Mouse (Mus musculus): Measurements from ENCODE around the gene Zscan29. TPM values are rescaled to one million over a fixed set of nuclear protein-coding genes. Genes with fewer than 3 reads are reported as not detected.

Gene Zscan29
- polyA plus RNA-seq (2016; fragmentation: Nextera tagmentation; extraction: Ambion mirVana), result 13.2 and 13.8 TPM in 2 replicates

DNA sequence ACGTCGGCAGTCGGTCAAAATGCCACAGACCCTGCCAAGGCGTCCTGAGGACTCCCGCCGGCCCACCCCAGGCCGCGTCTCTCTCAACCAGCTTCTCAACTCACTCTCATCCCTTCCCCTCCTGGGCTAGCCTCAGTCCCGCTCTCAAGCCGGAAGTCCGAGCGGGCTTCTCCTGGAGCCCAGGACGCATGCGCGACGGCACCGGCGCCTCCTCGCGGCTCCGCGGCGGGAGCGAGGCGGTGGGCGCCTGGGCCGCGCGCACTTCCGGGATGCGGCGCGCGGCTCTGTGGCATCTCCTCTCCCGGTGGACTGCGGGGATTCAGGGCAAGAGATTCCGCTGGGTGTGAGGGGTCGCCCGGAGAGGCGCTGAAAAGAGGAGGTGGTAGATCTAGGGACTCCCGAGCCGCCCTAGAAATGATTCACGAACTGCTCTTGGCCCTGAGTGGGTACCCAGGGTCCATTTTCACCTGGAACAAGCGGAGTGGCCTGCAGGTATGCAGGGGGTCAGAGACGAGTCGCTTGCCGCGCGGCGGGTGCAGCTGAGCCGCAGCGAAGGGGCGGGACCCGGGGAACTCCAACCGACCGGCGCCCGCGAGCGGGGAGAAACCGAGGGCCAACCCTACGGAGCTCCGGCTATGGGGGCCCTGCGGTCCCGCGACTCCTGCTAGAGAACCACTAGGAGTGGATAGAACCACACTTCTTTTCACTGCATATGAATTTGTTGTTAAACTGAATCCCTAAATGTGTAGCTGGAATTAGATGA is at the start of gene Zscan29:
TSS of gene Zscan29 (minus strand) at position 146 of the 763 bp plus-strand sequence.
- H3K4me1 ChIP-seq, result peaks cover 32% of the 10 kb centered on the region
- under 1% methylated on average over 66 of the region's 66 CpGs for WGBS
- peak within 1 kb of the TSS; percentile 93 for H3K4me3 ChIP-seq
- peak; percentile 93 for DNase-seq (ENCODE audit: low spot score)
- H3K27ac ChIP-seq (replicated peaks), result peak within 1 kb of the TSS; percentile 93
- H3K27me3 ChIP-seq (ENCODE audit: low read depth, poor library complexity, severe bottlenecking), result no peaks in the 10 kb centered on the region
- H3K9me3 ChIP-seq (replicated peaks), result no peaks in the 10 kb centered on the region
- H3K36me3 ChIP-seq, result peaks cover 50% of the 10 kb centered on the region

DNA sequence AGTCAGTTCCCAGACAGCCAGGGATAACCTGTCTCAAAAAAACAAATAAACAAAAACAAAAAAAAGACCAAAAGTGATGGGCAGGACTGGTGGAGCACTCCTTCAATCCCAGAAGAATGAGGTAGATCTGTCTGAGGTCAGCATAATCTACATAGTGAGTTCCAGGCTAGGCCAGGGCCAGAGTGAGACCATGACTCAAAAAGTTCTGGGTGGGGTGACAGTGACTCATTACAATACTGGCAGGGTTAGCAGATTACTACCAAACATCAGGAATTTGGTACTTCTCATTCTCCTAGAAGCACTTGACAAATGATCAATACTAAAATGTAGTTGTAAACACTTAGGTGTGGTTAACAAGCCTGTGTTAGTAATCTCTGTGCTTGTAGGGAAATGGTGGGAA is 49.1 kb upstream of the Zscan29 start:
- Histone ChIP-seq H3K36me3 (peaks cover 99% of the 10 kb centered on the region), H3K4me1 (no peaks in the 10 kb centered on the region), H3K27me3 (ENCODE audit: low read depth, poor library complexity, severe bottlenecking) (no peaks in the 10 kb centered on the region), H3K9me3 (replicated peaks) (no peaks in the 10 kb centered on the region), H3K27ac (replicated peaks) (no peak overlapping the region), H3K4me3 (no peak overlapping the region)
- no peak for DNase-seq (ENCODE audit: low spot score)

DNA sequence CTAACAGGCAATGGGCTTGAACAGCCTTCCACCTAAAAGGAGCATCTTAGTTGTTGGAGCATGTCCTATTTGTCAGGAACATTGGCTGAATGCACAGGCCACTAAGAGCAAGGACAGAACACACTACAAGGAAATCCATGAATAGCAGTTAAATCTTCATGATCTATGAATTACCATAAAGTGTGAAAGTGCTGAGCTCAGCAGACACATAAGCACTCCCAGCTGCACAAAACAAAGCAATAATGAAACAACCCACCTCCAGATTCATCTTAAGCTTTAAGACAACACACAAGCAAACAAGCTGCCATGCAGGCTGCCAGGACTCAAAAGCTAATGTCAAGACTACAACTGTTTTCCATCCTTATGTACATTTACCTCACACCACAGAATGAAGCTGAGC is 48.3 kb upstream of the Zscan29 start:
- no peak overlapping the region for H3K27ac ChIP-seq (replicated peaks)
- no peaks in the 10 kb centered on the region for H3K9me3 ChIP-seq (replicated peaks)
- no peak overlapping the region for H3K4me3 ChIP-seq
- H3K36me3 ChIP-seq, result peaks cover 99% of the 10 kb centered on the region
- DNase-seq (ENCODE audit: low spot score), result no peak
- H3K27me3 ChIP-seq (ENCODE audit: low read depth, poor library complexity, severe bottlenecking), result no peaks in the 10 kb centered on the region
- no peaks in the 10 kb centered on the region for H3K4me1 ChIP-seq

DNA sequence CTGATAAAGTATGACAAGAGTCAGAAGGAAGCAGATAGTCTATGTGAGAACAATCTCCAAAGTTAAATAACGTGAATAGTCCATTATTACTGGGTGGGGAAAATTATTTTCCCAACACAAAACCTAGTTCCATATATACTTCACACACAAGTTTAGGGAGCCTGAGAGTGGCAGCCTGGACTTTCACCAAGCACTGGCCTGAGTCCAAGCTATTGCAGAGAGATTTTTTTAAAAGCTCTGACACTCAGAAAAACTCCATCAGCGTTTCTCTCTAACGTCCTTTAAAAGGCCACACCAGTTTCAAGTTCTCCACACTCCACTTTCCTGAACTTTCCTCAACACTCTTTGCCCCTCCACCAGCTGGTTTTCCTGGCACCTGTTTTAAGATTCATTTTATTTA is 43.6 kb upstream of the Zscan29 start:
- Histone ChIP-seq H3K4me3 (no peak overlapping the region), H3K27me3 (ENCODE audit: low read depth, poor library complexity, severe bottlenecking) (no peaks in the 10 kb centered on the region), H3K27ac (replicated peaks) (no peak overlapping the region), H3K9me3 (replicated peaks) (no peaks in the 10 kb centered on the region), H3K36me3 (peaks cover 100% of the 10 kb centered on the region), H3K4me1 (no peaks in the 10 kb centered on the region)
- DNase-seq (ENCODE audit: low spot score), result no peak
- WGBS, result 98% methylated on average over 3 of the region's 3 CpGs

DNA sequence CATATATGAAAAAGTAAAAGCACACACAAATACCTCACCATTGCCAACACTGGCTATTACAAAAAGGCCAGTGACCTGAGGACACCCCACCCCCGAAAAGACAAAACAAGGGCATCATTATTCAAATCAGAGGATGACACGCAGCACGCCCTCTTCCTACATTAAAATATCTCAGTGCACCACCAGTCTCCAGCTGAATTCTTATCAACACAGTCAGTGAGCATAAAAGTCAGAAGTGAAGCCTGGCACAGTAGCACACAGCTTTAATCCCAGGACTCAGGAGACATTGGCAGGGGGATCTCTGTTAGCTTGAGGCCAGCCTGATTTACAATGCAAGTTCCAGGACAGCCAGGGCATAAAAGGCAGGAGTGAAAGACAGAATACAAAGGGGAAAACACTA is 35.6 kb upstream of the Zscan29 start:
- no peaks in the 10 kb centered on the region for H3K27me3 ChIP-seq (ENCODE audit: low read depth, poor library complexity, severe bottlenecking)
- peaks cover 100% of the 10 kb centered on the region for H3K36me3 ChIP-seq
- H3K4me1 ChIP-seq, result no peaks in the 10 kb centered on the region
- no peak for DNase-seq (ENCODE audit: low spot score)
- H3K9me3 ChIP-seq (replicated peaks), result no peaks in the 10 kb centered on the region
- no peak overlapping the region for H3K4me3 ChIP-seq
- WGBS, result 90% methylated on average over 3 of the region's 3 CpGs
- no peak overlapping the region for H3K27ac ChIP-seq (replicated peaks)

DNA sequence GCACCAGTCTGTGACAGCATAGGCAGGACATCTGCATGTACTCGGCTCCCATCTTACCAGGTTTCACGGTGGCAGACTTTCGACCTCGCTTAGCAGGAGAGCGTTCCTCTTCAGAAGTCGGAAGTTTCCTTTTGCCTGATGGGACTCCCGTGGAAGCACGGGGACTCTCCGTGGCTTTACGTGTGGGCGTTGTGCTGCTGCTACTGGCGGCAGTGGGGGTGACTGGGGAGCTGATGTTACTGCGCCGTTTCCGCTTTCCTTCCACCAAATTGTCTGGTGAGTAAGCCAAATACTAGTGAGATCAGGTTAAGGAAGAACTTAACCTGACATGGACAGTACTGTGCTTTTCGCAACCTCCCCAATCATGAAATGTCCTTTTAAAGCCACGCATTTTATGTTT is 33.4 kb upstream of the Zscan29 start:
- no peaks in the 10 kb centered on the region for H3K4me1 ChIP-seq
- H3K27me3 ChIP-seq (ENCODE audit: low read depth, poor library complexity, severe bottlenecking), result no peaks in the 10 kb centered on the region
- no peak overlapping the region for H3K27ac ChIP-seq (replicated peaks)
- no peak for DNase-seq (ENCODE audit: low spot score)
- H3K9me3 ChIP-seq (replicated peaks), result no peaks in the 10 kb centered on the region
- H3K36me3 ChIP-seq, result peaks cover 100% of the 10 kb centered on the region
- 96% methylated on average over 17 of the region's 17 CpGs for WGBS
- H3K4me3 ChIP-seq, result no peak overlapping the region

DNA sequence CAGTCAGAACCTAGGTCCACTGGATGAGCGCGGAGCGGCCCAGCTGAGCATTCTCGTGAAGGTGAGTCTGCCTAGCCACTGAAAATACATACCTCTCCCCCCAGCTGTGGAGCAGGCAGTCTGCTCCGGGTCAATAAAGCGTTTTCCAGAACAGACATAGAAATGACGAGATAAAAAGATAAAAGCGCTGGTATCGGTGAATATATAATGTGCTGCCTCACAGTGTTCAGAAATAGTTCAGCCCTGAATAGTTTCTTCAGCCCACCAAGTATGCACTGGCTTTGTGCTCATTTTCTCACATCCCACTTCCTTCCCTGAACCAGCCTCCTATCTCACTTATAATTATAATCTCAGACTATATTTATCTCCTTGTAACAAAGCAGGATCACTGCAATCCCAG is 24.5 kb upstream of the Zscan29 start:
- no peaks in the 10 kb centered on the region for H3K4me1 ChIP-seq
- no peak for DNase-seq (ENCODE audit: low spot score)
- H3K36me3 ChIP-seq, result peaks cover 99% of the 10 kb centered on the region
- H3K9me3 ChIP-seq (replicated peaks), result no peaks in the 10 kb centered on the region
- no peak overlapping the region for H3K4me3 ChIP-seq
- no peak overlapping the region for H3K27ac ChIP-seq (replicated peaks)
- no peaks in the 10 kb centered on the region for H3K27me3 ChIP-seq (ENCODE audit: low read depth, poor library complexity, severe bottlenecking)
- WGBS, result 91% methylated on average over 9 of the region's 9 CpGs

DNA sequence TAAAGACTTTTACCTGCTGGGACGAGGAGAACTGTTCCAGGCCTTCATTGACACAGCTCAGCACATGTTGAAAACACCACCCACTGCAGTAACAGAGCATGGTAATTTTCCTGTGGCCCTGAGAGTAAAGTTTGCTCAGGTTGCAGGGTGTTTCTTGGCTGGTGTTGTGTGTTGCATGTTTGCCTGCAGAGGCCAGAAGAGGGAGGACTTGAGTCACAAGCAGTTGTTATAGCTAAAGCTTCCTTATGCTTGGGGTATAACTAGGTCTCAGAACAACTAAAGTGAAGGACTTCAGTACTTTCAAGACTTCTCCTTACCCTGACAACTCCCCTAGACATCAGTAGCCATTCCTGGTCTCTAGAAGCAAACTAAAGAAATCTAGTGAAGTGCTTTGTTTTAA is 17.6 kb upstream of the Zscan29 start:
- 78% methylated on average over 1 of the region's 1 CpGs for WGBS
- no peak for DNase-seq (ENCODE audit: low spot score)
- Histone ChIP-seq H3K9me3 (replicated peaks) (no peaks in the 10 kb centered on the region), H3K27me3 (ENCODE audit: low read depth, poor library complexity, severe bottlenecking) (no peaks in the 10 kb centered on the region), H3K27ac (replicated peaks) (no peak overlapping the region), H3K4me3 (no peak overlapping the region), H3K4me1 (no peaks in the 10 kb centered on the region), H3K36me3 (peaks cover 98% of the 10 kb centered on the region)

DNA sequence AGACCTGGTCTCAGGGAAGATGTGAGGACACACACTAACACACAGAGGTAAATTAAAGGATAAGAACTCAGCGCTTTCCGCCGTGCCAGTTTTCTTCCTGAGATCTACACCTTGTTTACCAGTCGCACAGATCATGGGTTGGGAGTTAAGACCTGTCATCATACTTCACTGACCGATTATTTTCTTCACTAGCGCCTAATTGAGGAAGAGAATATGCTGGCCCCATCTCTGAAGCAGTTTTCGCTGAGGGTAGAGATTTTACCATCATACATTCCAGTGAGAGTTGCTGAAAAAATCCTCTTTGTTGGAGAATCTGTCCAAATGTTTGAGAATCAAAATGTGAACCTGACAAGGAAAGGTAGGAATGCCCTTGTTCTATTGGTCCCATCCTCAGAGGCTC is 13.2 kb upstream of the Zscan29 start:
- no peaks in the 10 kb centered on the region for H3K9me3 ChIP-seq (replicated peaks)
- DNase-seq (ENCODE audit: low spot score), result no peak
- H3K4me3 ChIP-seq, result no peak overlapping the region
- H3K27ac ChIP-seq (replicated peaks), result no peak overlapping the region
- no peaks in the 10 kb centered on the region for H3K4me1 ChIP-seq
- 96% methylated on average over 7 of the region's 7 CpGs for WGBS
- H3K27me3 ChIP-seq (ENCODE audit: low read depth, poor library complexity, severe bottlenecking), result no peaks in the 10 kb centered on the region
- peaks cover 96% of the 10 kb centered on the region for H3K36me3 ChIP-seq

DNA sequence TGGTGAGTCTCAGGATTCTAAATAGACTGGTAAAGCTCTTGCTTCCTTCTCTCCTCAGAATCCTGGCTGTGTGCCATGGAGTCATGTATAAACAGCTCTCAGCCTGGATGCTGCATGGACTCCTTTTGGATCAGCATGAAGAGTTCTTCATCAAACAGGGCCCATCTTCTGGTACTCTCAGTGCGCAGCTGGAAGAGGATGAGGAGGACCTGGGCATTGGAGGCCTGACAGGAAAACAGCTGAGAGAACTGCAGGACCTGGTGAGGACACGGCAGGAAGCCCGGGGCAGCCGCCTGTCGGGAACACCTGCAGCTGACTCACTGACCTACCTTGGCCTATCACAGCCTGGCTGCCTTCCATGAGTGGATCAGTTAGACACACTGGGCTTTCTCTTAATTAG is 12.5 kb upstream of the Zscan29 start:
- no peak for DNase-seq (ENCODE audit: low spot score)
- Histone ChIP-seq H3K4me3 (no peak overlapping the region), H3K27ac (replicated peaks) (no peak overlapping the region), H3K4me1 (no peaks in the 10 kb centered on the region), H3K27me3 (ENCODE audit: low read depth, poor library complexity, severe bottlenecking) (no peaks in the 10 kb centered on the region), H3K9me3 (replicated peaks) (no peaks in the 10 kb centered on the region), H3K36me3 (peaks cover 96% of the 10 kb centered on the region)
- WGBS, result 89% methylated on average over 5 of the region's 5 CpGs

DNA sequence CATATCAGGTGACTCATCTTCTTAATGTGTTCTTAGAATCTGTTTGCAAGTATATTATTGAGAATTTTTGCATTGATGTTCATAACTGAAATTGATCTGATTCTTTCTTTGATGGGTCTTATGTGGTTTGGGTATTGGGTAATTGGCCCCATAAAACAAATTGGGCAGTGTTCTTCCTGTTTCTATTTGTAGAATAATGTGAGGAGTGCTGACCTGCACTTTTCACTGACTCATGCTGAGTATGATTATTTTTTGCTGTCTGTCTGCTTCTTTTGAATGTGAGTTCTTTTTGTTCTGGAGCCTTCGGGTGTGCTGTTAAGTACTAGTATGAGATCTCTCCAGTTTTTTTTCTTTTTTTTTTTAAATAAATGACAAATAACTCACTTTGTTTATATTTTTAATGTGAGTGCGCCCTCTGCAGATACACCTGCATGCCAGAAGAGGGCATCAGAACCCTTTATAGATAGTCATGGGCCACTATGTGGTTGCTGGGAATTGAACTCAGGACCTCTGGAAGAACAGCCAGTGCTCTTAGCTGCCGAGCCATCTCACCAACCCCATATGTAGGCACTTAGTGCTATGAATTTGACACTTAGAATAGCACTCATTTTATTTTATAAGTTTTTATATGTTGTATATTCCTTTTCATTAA is 8.0 kb upstream of the Zscan29 start:
- WGBS, result 95% methylated on average over 3 of the region's 3 CpGs

DNA sequence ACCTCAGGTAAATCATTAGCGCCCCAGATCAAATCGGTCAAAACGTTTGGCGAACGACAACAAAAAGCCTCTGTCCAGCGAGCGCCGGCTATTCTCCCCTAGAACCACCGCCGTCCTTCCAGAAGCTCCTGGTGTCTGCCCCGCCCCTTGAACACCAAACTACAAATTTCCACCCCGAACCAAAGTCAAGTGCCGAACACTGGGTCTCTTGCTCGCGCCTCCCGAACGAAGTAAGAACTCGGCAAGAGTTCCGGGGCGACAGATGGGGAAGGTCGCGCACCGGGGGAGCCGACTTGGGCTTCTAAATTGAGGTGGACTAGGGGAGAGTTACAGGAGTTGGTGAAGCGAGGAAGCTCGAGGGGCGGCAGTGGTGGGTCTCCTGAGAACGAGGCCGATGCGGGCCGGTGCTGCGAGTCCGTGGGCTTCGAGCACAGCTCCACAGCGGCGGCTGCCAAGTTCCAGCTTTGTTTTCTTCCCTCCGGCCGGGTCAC is 399 bp downstream of the Zscan29 start, which contains the start of gene Tubgcp4:
TSS of gene Tubgcp4 (plus strand) at position 174 of the 491 bp plus-strand sequence.
- Histone ChIP-seq H3K27me3 (ENCODE audit: low read depth, poor library complexity, severe bottlenecking) (no peaks in the 10 kb centered on the region), H3K4me3 (peak within 1 kb of the TSS; percentile 93), H3K4me1 (peaks cover 32% of the 10 kb centered on the region), H3K9me3 (replicated peaks) (no peaks in the 10 kb centered on the region), H3K36me3 (peaks cover 50% of the 10 kb centered on the region), H3K27ac (replicated peaks) (peak within 1 kb of the TSS; percentile 93)
- WGBS, result under 1% methylated on average over 38 of the region's 38 CpGs
- no peak for DNase-seq (ENCODE audit: low spot score)

More for the DNA sequence above, 8.0 kb upstream of the Zscan29 start:
- Histone ChIP-seq H3K4me3 (no peak overlapping the region), H3K27ac (replicated peaks) (no peak overlapping the region), H3K9me3 (replicated peaks) (no peaks in the 10 kb centered on the region), H3K4me1 (no peaks in the 10 kb centered on the region), H3K27me3 (ENCODE audit: low read depth, poor library complexity, severe bottlenecking) (no peaks in the 10 kb centered on the region), H3K36me3 (peaks cover 97% of the 10 kb centered on the region)
- no peak for DNase-seq (ENCODE audit: low spot score)

DNA sequence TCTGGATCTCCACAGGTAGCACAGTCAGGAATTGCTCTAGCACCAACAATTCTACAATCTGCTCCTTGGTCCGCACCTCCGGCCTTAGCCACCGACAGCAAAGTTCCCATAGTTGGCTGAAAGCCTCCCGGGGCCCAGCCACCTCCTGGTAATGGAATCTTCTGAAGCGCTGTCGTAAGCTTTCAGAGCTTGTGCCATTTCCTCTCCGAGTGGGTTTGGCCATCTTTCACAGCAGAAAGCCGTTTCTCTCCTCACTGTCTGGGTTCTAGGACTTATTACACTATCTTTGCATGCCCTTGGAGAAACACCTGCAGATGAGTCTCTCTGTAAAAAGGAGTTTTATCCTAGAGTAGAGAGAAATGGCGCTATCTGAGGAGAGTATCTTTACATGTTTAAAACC is 1.0 kb downstream of the Zscan29 start:
- H3K9me3 ChIP-seq (replicated peaks), result no peaks in the 10 kb centered on the region
- H3K4me1 ChIP-seq, result peaks cover 32% of the 10 kb centered on the region
- H3K36me3 ChIP-seq, result peaks cover 49% of the 10 kb centered on the region
- H3K27me3 ChIP-seq (ENCODE audit: low read depth, poor library complexity, severe bottlenecking), result no peaks in the 10 kb centered on the region
- DNase-seq (ENCODE audit: low spot score), result no peak
- H3K4me3 ChIP-seq, result peak overlapping the region; percentile 93
- H3K27ac ChIP-seq (replicated peaks), result peak overlapping the region; percentile 93; the same call in 1 of the 2 replicates
- WGBS, result 13% methylated on average over 9 of the region's 9 CpGs

Data from midbrain, embryonic 10.5 days (tissue).